Mouse (Mus musculus) cerebellum, adult 2 months (tissue): ENCODE measurements at regions not wholly inside any gene's neighbourhood (a gene's known extent, or its start where the extent isn't known, plus 50 kb on each side); places are given as distances from the start of the nearest gene placed in this dataset.

Experiments used
- DNase-seq, 2 experiments: peaks; one replicate each; pipeline ENCODE4 v3.0.0; 2021
- H3K27ac ChIP-seq: fragments of 200-500 bp; 2 replicates; pipeline ENCODE4 v1.5.1; 2012; ENCODE audit warnings: low read length, control low read depth, inconsistent platforms; ENCODE audit not compliant: insufficient read depth
- H3K27me3 ChIP-seq: fragments of 200-500 bp; 2 replicates; pipeline ENCODE4 v1.6.1; 2012; ENCODE audit warnings: inconsistent platforms, mild to moderate bottlenecking, low read length, moderate library complexity; ENCODE audit not compliant: control insufficient read depth, insufficient read depth
- H3K4me1 ChIP-seq: fragments of 200-500 bp; 2 replicates; pipeline ENCODE4 v1.6.1; 2011; ENCODE audit warnings: low read length; ENCODE audit not compliant: control insufficient read depth, insufficient read depth
- H3K4me3 ChIP-seq: fragments of 200-500 bp; replicated peaks from 2 replicates; pipeline ENCODE3; 2011; ENCODE audit warnings: mild to moderate bottlenecking, low read depth, low read length, control low read depth; ENCODE audit not compliant: insufficient read depth
- CTCF ChIP-seq: fragments of 200-500 bp; IDR thresholded peaks from 2 replicates; pipeline ENCODE4 v1.5.1; 2011; ENCODE audit warnings: low read depth, mild to moderate bottlenecking, control low read depth, low read length, moderate library complexity, borderline replicate concordance; ENCODE audit not compliant: insufficient read depth
- POLR2A ChIP-seq: fragments of 200-500 bp; IDR thresholded peaks from 2 replicates; pipeline ENCODE4 v1.6.1; 2011; ENCODE audit warnings: low read length, control low read depth, borderline replicate concordance; ENCODE audit not compliant: insufficient read depth
- WGBS: fragments of 180-500 bp; shearing (Covaris S2); methylation state at CpG from one replicate; pipeline ENCODE4 v1.1.7; 2018; 5-methylcytosine and 5-hydroxymethylcytosine counted together

- Histone ChIP-seq H3K27me3 (no peaks in the 10 kb centered on the region), H3K4me1 (peaks cover 4% of the 10 kb centered on the region; the same call in 1 of the 2 replicates), H3K4me3 (no peak overlapping the region), H3K27ac (no peak overlapping the region)
- TF ChIP-seq CTCF: no peak
- TF ChIP-seq POLR2A: no peak
- 77% methylated on average over 7 of the region's 7 CpGs for WGBS
- no peak for DNase-seq
Measured at GRCm38 (mm10) chr5:138898440-138898839, 78.6 kb downstream of the Gm5294 start.

GRCm38 (mm10) chr5:138900952-138901599 lies 81.2 kb downstream of the Gm5294 start:
- no peak overlapping the region for H3K4me3 ChIP-seq
- 77% methylated on average over 15 of the region's 15 CpGs for WGBS
- H3K27ac ChIP-seq: no peak overlapping the region
- DNase-seq: no peak
- H3K27me3 ChIP-seq: no peaks in the 10 kb centered on the region
- TF ChIP-seq POLR2A: no peak
- no peak for TF ChIP-seq CTCF
- no peaks in the 10 kb centered on the region for H3K4me1 ChIP-seq

GRCm38 (mm10) chr5:138902316-138902715 lies 82.4 kb downstream of the Gm5294 start:
- no peak overlapping the region for H3K4me3 ChIP-seq
- TF ChIP-seq CTCF (no peak), POLR2A (no peak)
- no peak for DNase-seq
- no peaks in the 10 kb centered on the region for H3K4me1 ChIP-seq
- H3K27me3 ChIP-seq: no peaks in the 10 kb centered on the region
- no peak overlapping the region for H3K27ac ChIP-seq
- 97% methylated on average over 1 of the region's 1 CpGs for WGBS

- Histone ChIP-seq H3K27ac (no peak overlapping the region), H3K4me3 (no peak overlapping the region), H3K27me3 (no peaks in the 10 kb centered on the region; the same call in 1 of the 2 replicates), H3K4me1 (no peaks in the 10 kb centered on the region; the same call in 1 of the 2 replicates)
- DNase-seq: no peak
- 52% methylated on average over 7 of the region's 7 CpGs for WGBS
- no peak for TF ChIP-seq POLR2A
- TF ChIP-seq CTCF: no peak
Measured at GRCm38 (mm10) chr5:138911769-138912710, 85.1 kb downstream of the Pdgfa start.

- 59% methylated on average over 7 of the region's 7 CpGs for WGBS
Measured at GRCm38 (mm10) chr5:138912711-138913105, 84.5 kb downstream of the Pdgfa start.

GRCm38 (mm10) chr5:138915068-138915467 lies 82.1 kb downstream of the Pdgfa start:
- Histone ChIP-seq H3K4me1 (peaks cover 3% of the 10 kb centered on the region), H3K27ac (no peak overlapping the region), H3K4me3 (no peak overlapping the region), H3K27me3 (no peaks in the 10 kb centered on the region; the same call in 1 of the 2 replicates)
- no peak for DNase-seq
- WGBS: 59% methylated on average over 5 of the region's 5 CpGs
- TF ChIP-seq POLR2A (no peak), CTCF (no peak)

More at GRCm38 (mm10) chr5:138912711-138913105, 84.5 kb downstream of the Pdgfa start:
- no peak for TF ChIP-seq POLR2A
- TF ChIP-seq CTCF: no peak
- Histone ChIP-seq H3K4me3 (no peak overlapping the region), H3K4me1 (no peaks in the 10 kb centered on the region; the same call in 1 of the 2 replicates), H3K27me3 (no peaks in the 10 kb centered on the region; the same call in 1 of the 2 replicates), H3K27ac (no peak overlapping the region)
- no peak for DNase-seq

DNA sequence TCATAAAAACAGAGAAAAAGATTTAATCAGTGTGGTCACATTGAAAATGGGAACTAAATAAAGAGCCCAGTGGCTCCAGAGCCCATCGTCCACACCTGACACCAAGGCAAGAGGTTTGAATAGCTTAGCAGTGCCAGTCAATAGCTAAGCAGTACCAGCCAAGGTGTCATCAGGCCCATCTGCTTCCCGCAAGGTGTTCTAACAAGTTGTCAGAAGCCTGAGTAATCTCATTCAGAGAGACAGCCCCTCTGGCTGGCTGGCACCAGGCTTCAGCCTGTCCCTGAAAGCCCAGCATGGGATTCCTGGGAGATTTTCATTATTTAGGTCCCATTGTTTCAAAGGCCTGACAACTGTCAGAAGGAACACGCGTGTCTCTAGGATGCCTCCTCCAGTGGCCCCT lies 81.7 kb downstream of the Pdgfa start:
- no peak overlapping the region for H3K27ac ChIP-seq
- TF ChIP-seq CTCF (no peak), POLR2A (no peak)
- DNase-seq: peak in 1 of 2 experiments; percentile 58
- no peak overlapping the region for H3K4me3 ChIP-seq
- WGBS: 29% methylated on average over 4 of the region's 4 CpGs
- H3K4me1 ChIP-seq: peaks cover 8% of the 10 kb centered on the region
- no peaks in the 10 kb centered on the region; the same call in 1 of the 2 replicates for H3K27me3 ChIP-seq
